Mouse (Mus musculus): Measurements from ENCODE around the gene Spag9.

DNA sequence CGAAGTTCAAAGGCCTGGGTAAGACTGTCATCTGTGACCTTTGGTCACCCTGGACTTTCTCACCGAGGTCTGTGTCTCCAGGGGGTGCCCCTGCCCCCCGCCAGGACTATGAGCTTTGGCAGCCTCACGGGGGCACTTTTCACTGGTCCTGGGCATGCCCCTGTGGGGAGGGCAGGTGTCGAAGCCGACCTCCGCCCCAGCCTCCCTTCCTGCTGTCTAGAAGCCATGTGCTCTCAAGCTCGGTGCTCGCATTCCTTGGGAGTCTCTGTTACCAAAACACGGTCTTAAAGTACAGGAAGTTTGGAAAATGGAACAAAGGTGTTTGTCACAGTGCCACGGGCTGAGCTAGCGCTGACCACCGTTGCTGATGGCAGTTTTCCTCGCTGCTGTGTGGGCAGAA is 162.6 kb downstream of the Spag9 start:
- TF ChIP-seq CTCF (IDR thresholded peaks at IDR 0.05; ENCODE audit: insufficient read depth, low read depth, low read length) (no peak), POLR2A (IDR thresholded peaks at IDR 0.05; ENCODE audit: insufficient read depth, low read depth, low read length) (no peak)
